Mouse (Mus musculus): ENCODE results near the gene Tbc1d8. TPM values are rescaled to one million over a fixed set of nuclear protein-coding genes. Genes with fewer than 3 reads are reported as not detected.

The Tbc1d8 gene
- polyA plus RNA-seq, 1 experiment from 2014 or later = 10.0 TPM

DNA sequence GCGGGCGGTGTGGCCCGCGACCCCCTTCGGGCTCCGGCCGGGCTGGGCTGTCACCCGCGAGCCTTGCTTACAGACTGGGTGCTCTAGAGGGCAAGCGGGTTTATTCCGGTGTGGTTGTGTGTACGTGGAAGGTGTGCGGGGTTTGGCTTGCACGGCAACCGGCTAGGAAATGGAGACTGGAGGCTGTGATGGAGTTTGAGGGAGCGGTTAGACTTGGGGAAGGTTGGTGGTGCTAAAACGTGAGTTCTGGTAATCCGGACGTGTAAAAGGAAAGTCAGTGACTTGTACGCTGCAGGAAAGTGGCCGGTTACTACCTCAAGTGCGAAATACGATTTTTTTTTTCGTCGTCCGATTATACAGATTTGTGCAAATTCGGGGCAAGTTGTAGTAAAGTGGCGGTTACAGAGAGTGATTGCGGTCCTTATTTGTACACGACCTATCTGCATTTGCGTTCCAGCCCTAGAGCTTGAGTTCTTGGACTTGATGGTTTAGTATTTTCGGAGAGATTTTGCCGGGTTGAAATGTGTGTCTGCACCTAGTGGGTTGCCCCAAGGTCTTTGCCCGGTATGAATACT lies 110.2 kb downstream of the Tbc1d8 start:
- ATAC-seq (ENCODE audit: low FRiP score) (peak; percentile 41; the same call in 1 of the 2 replicates), DNase-seq (ENCODE audit: low spot score) (peak; percentile 44)
- Histone ChIP-seq H3K4me3 (replicated peaks; ENCODE audit: low read length) (peak overlapping the region; percentile 58), H3K9me3 (ENCODE audit: control insufficient read depth, low read length) (no peaks in the 10 kb centered on the region), H3K36me3 (replicated peaks; ENCODE audit: control insufficient read depth, insufficient read depth) (peaks cover 39% of the 10 kb centered on the region), H3K27ac (peak overlapping the region; percentile 87), H3K27me3 (ENCODE audit: control insufficient read depth, insufficient read depth, low read length) (no peaks in the 10 kb centered on the region), H3K4me1 (replicated peaks; ENCODE audit: control insufficient read depth, insufficient read depth, low read length) (peaks cover 17% of the 10 kb centered on the region), H3K4me2 (replicated peaks) (peak overlapping the region; percentile 81), H3K9ac (peak overlapping the region; percentile 78)
- under 1% methylated on average over 34 of the region's 34 CpGs for WGBS

DNA sequence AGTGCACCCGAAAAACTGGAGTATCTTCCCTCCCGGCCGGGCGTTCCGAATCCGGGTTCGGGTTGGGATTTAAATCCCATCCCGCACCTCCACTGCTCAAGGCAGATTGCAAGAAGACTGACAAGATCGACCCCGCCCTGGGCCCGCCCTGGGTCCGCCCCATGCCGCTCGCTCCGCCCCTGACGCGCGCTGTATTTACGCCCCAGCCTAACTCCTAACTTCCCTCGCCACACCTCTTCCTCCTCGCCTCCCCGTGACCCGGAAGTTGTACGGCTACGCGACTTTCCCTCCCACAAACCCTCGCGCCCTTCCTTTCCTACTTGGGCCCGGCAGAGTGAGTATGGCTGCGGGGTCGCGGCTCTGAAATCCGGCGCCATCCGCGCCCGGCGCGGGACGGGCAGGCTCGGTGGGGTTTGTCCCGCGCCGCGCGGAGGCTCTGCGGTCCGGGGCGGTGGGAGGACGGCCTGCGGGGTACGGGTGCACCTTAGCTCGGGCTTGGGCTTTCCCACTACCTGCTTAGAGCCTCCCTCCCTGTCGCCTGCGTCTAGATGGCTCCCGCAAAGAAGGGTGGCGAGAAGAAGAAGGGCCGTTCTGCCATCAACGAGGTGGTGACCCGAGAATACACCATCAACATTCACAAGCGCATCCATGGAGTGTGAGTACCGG lies 110.8 kb downstream of the Tbc1d8 start, which contains the start of gene Rpl31:
Gene Rpl31, plus strand, starts transcription at position 242 of the 666 bp plus-strand sequence.
- 1% methylated on average over 62 of the region's 62 CpGs for WGBS
- no peaks in the 10 kb centered on the region for H3K27me3 ChIP-seq (ENCODE audit: control insufficient read depth, insufficient read depth, low read length)
- peaks cover 32% of the 10 kb centered on the region for H3K36me3 ChIP-seq (replicated peaks; ENCODE audit: control insufficient read depth, insufficient read depth)
- peak within 1 kb of the TSS; percentile 87 for H3K27ac ChIP-seq
- DNase-seq (ENCODE audit: low spot score) (peak; percentile 95), ATAC-seq (ENCODE audit: low FRiP score) (peak; percentile 99)
- H3K4me2 ChIP-seq (replicated peaks) = peak within 1 kb of the TSS; percentile 81
- H3K9me3 ChIP-seq (ENCODE audit: control insufficient read depth, low read length) = no peaks in the 10 kb centered on the region
- peaks cover 17% of the 10 kb centered on the region for H3K4me1 ChIP-seq (replicated peaks; ENCODE audit: control insufficient read depth, insufficient read depth, low read length)
- peak within 1 kb of the TSS; percentile 58 for H3K4me3 ChIP-seq (replicated peaks; ENCODE audit: low read length)
- H3K9ac ChIP-seq = peak within 1 kb of the TSS; percentile 78

DNA sequence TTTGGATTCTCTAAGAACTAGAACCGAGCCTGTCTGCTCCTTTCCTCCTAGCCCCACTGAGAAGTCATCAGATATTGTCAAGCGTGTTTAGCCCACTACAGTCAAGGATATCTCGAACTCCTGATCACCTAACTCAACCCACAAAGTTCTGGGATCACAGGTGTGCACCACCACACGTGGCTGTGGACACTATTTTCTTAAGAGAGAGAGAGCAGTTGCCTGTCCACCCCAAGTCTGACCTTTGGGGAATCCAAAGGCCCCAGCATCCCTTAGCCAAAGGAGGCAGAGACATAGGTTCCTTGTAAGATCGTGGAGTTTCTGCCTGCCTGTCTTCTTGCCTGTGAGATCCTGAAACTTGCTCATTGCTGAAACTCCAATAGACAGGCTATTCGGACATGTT lies 111.5 kb downstream of the Tbc1d8 start:
- Histone ChIP-seq H3K4me2 (replicated peaks) (peak overlapping the region; percentile 62), H3K36me3 (replicated peaks; ENCODE audit: control insufficient read depth, insufficient read depth) (peaks cover 26% of the 10 kb centered on the region), H3K27me3 (ENCODE audit: control insufficient read depth, insufficient read depth, low read length) (no peaks in the 10 kb centered on the region), H3K27ac (peak overlapping the region; percentile 82), H3K9me3 (ENCODE audit: control insufficient read depth, low read length) (no peaks in the 10 kb centered on the region), H3K9ac (peak overlapping the region; percentile 73), H3K4me3 (replicated peaks; ENCODE audit: low read length) (peak overlapping the region; percentile 58), H3K4me1 (replicated peaks; ENCODE audit: control insufficient read depth, insufficient read depth, low read length) (peaks cover 17% of the 10 kb centered on the region)
- whole genome bisulfite sequencing = 26% methylated on average over 6 of the region's 6 CpGs
- ATAC-seq (ENCODE audit: low FRiP score) (no peak), DNase-seq (ENCODE audit: low spot score) (peak; percentile 39)

DNA sequence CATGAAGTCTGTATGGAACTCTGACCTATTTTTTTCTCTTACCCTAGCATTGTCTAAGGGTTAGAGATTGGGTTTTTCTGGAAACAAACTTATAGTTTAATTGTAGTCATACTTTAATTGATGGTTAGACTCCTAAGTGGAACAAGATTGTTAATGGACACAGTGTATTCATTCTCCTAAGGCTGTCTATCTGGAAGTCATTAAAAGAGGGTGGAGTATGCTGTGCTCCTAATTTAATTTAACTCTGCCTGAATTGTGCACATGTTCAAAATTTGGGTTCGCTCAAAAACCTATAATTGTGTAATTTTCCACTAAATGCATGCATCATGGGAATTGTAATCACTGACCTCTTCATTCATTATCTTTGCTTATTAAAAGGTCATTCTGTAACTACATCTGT lies 113.0 kb downstream of the Tbc1d8 start:
- WGBS = 73% methylated on average over 1 of the region's 1 CpGs
- H3K9me3 ChIP-seq (ENCODE audit: control insufficient read depth, low read length) = no peaks in the 10 kb centered on the region
- DNase-seq (ENCODE audit: low spot score) (no peak), ATAC-seq (ENCODE audit: low FRiP score) (no peak)
- H3K4me3 ChIP-seq (replicated peaks; ENCODE audit: low read length) = no peak overlapping the region
- no peak overlapping the region for H3K27ac ChIP-seq
- no peaks in the 10 kb centered on the region for H3K27me3 ChIP-seq (ENCODE audit: control insufficient read depth, insufficient read depth, low read length)
- peaks cover 11% of the 10 kb centered on the region for H3K36me3 ChIP-seq (replicated peaks; ENCODE audit: control insufficient read depth, insufficient read depth)
- no peak overlapping the region for H3K9ac ChIP-seq
- H3K4me2 ChIP-seq (replicated peaks) = no peak overlapping the region
- H3K4me1 ChIP-seq (replicated peaks; ENCODE audit: control insufficient read depth, insufficient read depth, low read length) = peaks cover 17% of the 10 kb centered on the region

DNA sequence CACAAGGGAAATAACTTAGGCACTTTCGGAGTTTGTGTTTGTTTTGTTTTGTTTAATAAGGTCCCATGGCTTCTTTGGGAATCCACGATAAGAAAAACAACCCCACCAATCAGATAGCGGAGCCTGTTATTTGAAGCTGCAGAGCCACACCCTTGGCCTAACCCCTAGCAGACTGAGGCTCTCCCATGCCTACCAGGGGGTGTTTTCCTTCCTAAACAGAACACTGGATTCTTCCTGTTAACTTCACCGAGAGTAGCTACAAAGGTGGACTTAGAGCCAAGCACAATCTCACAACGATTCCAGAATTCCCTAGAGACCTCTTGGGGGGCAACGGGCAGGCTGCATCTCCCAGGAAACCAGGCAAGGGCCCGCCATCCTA lies 116.1 kb downstream of the Tbc1d8 start:
- ATAC-seq (ENCODE audit: low FRiP score) = no peak
- WGBS = 60% methylated on average over 7 of the region's 7 CpGs
- Histone ChIP-seq H3K9ac (no peak overlapping the region), H3K4me1 (replicated peaks; ENCODE audit: control insufficient read depth, insufficient read depth, low read length) (peaks cover 5% of the 10 kb centered on the region; the same call in 1 of the 2 replicates), H3K9me3 (ENCODE audit: control insufficient read depth, low read length) (no peaks in the 10 kb centered on the region), H3K4me2 (replicated peaks) (no peak overlapping the region), H3K27ac (no peak overlapping the region), H3K36me3 (replicated peaks; ENCODE audit: control insufficient read depth, insufficient read depth) (no peaks in the 10 kb centered on the region), H3K4me3 (replicated peaks; ENCODE audit: low read length) (no peak overlapping the region), H3K27me3 (ENCODE audit: control insufficient read depth, insufficient read depth, low read length) (no peaks in the 10 kb centered on the region)
- no peak for DNase-seq (ENCODE audit: low spot score)

DNA sequence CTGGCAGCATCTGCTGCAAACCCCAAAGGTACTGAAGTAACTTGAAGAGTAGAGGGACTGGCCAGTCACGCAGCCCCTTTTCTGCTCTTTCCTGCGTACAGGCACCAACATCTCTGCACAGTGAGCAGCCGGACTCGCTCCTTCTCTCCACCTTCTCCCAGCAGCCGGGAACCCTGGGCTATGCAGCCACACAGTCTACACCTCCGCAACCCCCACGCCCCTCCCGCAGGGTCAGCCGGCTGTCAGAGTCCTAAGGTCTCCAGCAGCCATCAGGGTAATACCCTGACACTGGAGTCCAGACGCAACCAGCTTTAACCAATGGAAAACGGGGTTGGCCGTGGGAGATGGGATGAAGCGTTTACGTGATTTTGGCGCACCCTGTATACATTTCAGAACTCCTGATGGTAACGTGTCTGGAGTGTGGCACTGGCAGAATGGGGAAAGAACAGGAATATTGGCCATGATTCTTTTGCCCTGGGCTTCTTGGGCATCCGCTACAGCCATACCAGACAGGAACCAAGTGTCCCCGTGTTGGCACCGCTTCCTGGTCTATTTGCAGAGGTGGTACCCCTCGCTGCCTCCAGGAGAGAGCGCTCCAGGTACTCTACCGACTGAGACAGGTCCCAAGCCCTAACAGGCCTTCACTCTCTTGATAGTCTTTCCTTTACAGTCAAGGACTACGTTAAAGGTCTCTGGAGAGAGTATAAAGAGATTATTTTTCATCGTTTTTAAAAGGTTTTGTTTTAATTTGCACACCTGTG lies 116.6 kb downstream of the Tbc1d8 start:
- H3K36me3 ChIP-seq (replicated peaks; ENCODE audit: control insufficient read depth, insufficient read depth) = no peaks in the 10 kb centered on the region
- peaks cover 1% of the 10 kb centered on the region; the same call in 1 of the 2 replicates for H3K4me1 ChIP-seq (replicated peaks; ENCODE audit: control insufficient read depth, insufficient read depth, low read length)
- H3K27me3 ChIP-seq (ENCODE audit: control insufficient read depth, insufficient read depth, low read length) = no peaks in the 10 kb centered on the region
- no peak for ATAC-seq (ENCODE audit: low FRiP score)
- H3K4me2 ChIP-seq (replicated peaks) = peak overlapping the region; percentile 47
- 30% methylated on average over 24 of the region's 24 CpGs for WGBS
- no peaks in the 10 kb centered on the region for H3K9me3 ChIP-seq (ENCODE audit: control insufficient read depth, low read length)
- DNase-seq (ENCODE audit: low spot score) = no peak
- H3K9ac ChIP-seq = peak overlapping the region; percentile 35; the same call in 1 of the 2 replicates
- H3K27ac ChIP-seq = no peak overlapping the region
- H3K4me3 ChIP-seq (replicated peaks; ENCODE audit: low read length) = peak overlapping the region; percentile 13

DNA sequence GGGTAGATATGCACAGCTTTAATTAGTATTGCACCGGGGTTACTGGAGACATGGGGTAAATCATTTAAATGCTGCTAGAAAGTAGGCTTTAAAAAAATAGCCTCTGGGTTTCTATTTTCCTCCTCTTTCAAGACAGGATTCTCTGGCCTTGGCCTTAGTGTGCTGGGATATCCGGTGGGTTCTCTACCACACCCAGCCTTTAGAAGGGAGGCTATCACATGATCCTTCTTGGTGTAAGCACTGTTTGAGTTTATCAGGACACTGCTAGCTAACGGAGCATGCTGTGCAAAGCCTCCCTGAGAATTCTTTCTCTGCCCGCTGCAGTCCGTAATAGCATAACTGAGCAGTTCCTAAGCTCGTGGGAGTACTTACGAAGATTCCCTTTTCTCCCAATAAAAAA lies 129.1 kb downstream of the Tbc1d8 start:
- ATAC-seq (ENCODE audit: low FRiP score) = no peak
- no peaks in the 10 kb centered on the region for H3K4me1 ChIP-seq (replicated peaks; ENCODE audit: control insufficient read depth, insufficient read depth, low read length)
- H3K27ac ChIP-seq = no peak overlapping the region
- H3K9ac ChIP-seq = no peak overlapping the region
- no peak overlapping the region for H3K4me3 ChIP-seq (replicated peaks; ENCODE audit: low read length)
- 0 out of 2 replicates have a peak, but pooled peaks cover 4% of the 10 kb centered on the region for H3K9me3 ChIP-seq (ENCODE audit: control insufficient read depth, low read length)
- no peak for DNase-seq (ENCODE audit: low spot score)
- no peaks in the 10 kb centered on the region for H3K36me3 ChIP-seq (replicated peaks; ENCODE audit: control insufficient read depth, insufficient read depth)
- WGBS = 80% methylated on average over 7 of the region's 7 CpGs
- H3K4me2 ChIP-seq (replicated peaks) = no peak overlapping the region
- H3K27me3 ChIP-seq (ENCODE audit: control insufficient read depth, insufficient read depth, low read length) = no peaks in the 10 kb centered on the region

DNA sequence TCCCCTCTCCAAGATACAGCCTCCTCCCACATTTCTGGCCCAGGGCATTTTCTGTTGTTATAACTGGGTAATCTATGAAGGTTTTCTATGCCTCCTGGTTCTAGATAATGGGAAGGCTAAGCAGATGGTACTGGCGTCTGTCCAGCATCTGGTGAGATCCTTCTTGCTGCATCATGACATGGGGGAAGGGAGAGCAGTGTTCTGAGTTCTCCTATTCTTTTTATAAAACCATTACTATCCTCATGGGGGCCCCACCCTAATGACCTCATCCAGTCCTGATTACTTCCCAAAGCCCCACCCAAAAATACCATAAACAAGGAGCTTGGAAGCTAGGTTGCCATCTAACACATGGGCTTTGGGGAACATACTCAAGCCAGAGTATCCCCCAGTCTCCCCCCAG lies 129.6 kb downstream of the Tbc1d8 start:
- DNase-seq (ENCODE audit: low spot score) = no peak
- Histone ChIP-seq H3K9ac (no peak overlapping the region), H3K4me1 (replicated peaks; ENCODE audit: control insufficient read depth, insufficient read depth, low read length) (no peaks in the 10 kb centered on the region), H3K4me3 (replicated peaks; ENCODE audit: low read length) (no peak overlapping the region), H3K27me3 (ENCODE audit: control insufficient read depth, insufficient read depth, low read length) (no peaks in the 10 kb centered on the region), H3K9me3 (ENCODE audit: control insufficient read depth, low read length) (0 out of 2 replicates have a peak, but pooled peaks cover 4% of the 10 kb centered on the region), H3K36me3 (replicated peaks; ENCODE audit: control insufficient read depth, insufficient read depth) (no peaks in the 10 kb centered on the region), H3K4me2 (replicated peaks) (no peak overlapping the region), H3K27ac (no peak overlapping the region)
- no peak for ATAC-seq (ENCODE audit: low FRiP score)
- 96% methylated on average over 1 of the region's 1 CpGs for WGBS

DNA sequence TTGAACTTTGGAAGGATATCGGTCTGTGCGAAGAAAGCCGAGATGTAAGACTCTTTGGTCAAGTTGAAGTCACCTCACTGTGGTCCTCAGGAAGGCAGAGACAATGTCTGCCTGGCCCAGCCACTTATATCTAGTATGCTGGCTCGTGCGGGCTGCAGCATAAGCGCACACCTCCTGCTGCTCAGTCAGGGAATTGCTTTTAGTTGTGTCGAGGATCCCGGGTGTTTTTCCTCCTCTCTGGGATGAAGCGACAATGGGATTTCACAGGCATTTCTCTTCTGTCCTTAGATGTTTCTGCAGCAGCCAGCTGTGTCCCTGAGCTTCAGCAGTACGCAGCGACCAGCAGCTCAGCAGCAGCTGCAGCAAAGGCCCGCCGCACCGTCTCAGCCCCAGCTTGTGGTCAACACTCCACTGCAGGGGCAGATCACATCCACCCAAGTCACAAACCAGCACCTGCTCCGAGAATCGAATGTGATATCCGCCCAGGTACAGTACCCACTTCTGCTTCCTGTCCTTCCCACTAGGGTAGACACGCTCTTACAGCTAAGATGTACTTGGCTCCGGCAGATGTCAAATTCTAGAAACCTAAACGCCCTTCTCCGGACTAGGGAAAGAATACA lies 133.5 kb downstream of the Tbc1d8 start:
- no peaks in the 10 kb centered on the region for H3K27me3 ChIP-seq (ENCODE audit: control insufficient read depth, insufficient read depth, low read length)
- no peak overlapping the region for H3K4me3 ChIP-seq (replicated peaks; ENCODE audit: low read length)
- H3K9ac ChIP-seq = no peak overlapping the region
- ATAC-seq (ENCODE audit: low FRiP score) (no peak), DNase-seq (ENCODE audit: low spot score) (no peak)
- no peaks in the 10 kb centered on the region for H3K4me1 ChIP-seq (replicated peaks; ENCODE audit: control insufficient read depth, insufficient read depth, low read length)
- 63% methylated on average over 21 of the region's 21 CpGs for WGBS
- no peak overlapping the region for H3K27ac ChIP-seq
- H3K36me3 ChIP-seq (replicated peaks; ENCODE audit: control insufficient read depth, insufficient read depth) = no peaks in the 10 kb centered on the region
- H3K4me2 ChIP-seq (replicated peaks) = no peak overlapping the region
- H3K9me3 ChIP-seq (ENCODE audit: control insufficient read depth, low read length) = no peaks in the 10 kb centered on the region

Measured in hindbrain, embryonic 14.5 days (tissue).